Mouse (Mus musculus) C2C12 (cell line): ENCODE measurements around the gene Gm7694.

ENCODE experiments used
- CTCF ChIP-seq: IDR thresholded peaks from one replicate; pipeline ENCODE4 v1.5.1; 2011; ENCODE audit not compliant: control insufficient read depth, insufficient read depth, insufficient read length
- FOSL1 ChIP-seq: IDR thresholded peaks from one replicate; pipeline ENCODE4 v1.8.0; 2011; ENCODE audit warnings: mild to moderate bottlenecking, low read length; ENCODE audit not compliant: poor library complexity, insufficient read depth, severe bottlenecking
- MAX ChIP-seq: IDR thresholded peaks from one replicate; pipeline ENCODE4 v1.6.1; 2011; ENCODE audit warnings: mild to moderate bottlenecking, control low read depth
- MYOD1 ChIP-seq: IDR thresholded peaks from one replicate; pipeline ENCODE4 v1.6.1; 2011; ENCODE audit warnings: low read depth; ENCODE audit not compliant: control insufficient read depth, insufficient read length
- MYOG ChIP-seq: IDR thresholded peaks from one replicate; pipeline ENCODE4 v1.6.1; 2011; ENCODE audit not compliant: control insufficient read depth, insufficient read length; ENCODE audit errors: extremely low read depth
- USF1 ChIP-seq: IDR thresholded peaks from one replicate; pipeline ENCODE4 v1.6.1; 2011; ENCODE audit warnings: low read depth, mild to moderate bottlenecking, control low read depth, moderate library complexity

- TF ChIP-seq CTCF (no peak), MYOD1 (no peak), USF1 (no peak), MYOG (no peak), MAX (no peak), FOSL1 (no peak)
Observed at GRCm38 (mm10) chr1:170254893-170255559, 51.1 kb downstream of the Gm7694 start.
